Mouse (Mus musculus): ENCODE data around the gene Rad9a. TPM values are rescaled to one million over a fixed set of nuclear protein-coding genes. Genes with fewer than 3 reads are reported as not detected.

Gene Rad9a
- total RNA-seq, 2 experiments from 2014 or later, result 21.4 to 36.7 TPM

- ATAC-seq (ENCODE audit: poor library complexity, severe bottlenecking), result no peak
Observed at GRCm38 (mm10) chr19:4218784-4219183, 17.3 kb upstream of the Rad9a start.

GRCm38 (mm10) chr19:4218293-4218692, 16.8 kb upstream of the Rad9a start:
- no peak for ATAC-seq (ENCODE audit: poor library complexity, severe bottlenecking)

- no peak for ATAC-seq (ENCODE audit: poor library complexity, severe bottlenecking)
Observed at GRCm38 (mm10) chr19:4217855-4218254, 16.4 kb upstream of the Rad9a start.

GRCm38 (mm10) chr19:4217140-4217539, 15.7 kb upstream of the Rad9a start:
- ATAC-seq (ENCODE audit: poor library complexity, severe bottlenecking), result no peak

GRCm38 (mm10) chr19:4216041-4216685, 14.7 kb upstream of the Rad9a start:
- ATAC-seq (ENCODE audit: poor library complexity, severe bottlenecking), result peak; percentile 30; the same call in 1 of the 2 replicates

GRCm38 (mm10) chr19:4215451-4215840, 14.0 kb upstream of the Rad9a start:
- no peak for ATAC-seq (ENCODE audit: poor library complexity, severe bottlenecking)

GRCm38 (mm10) chr19:4214771-4215450, 13.4 kb upstream of the Rad9a start:
- peak; percentile 51 for ATAC-seq (ENCODE audit: poor library complexity, severe bottlenecking)

GRCm38 (mm10) chr19:4214071-4214770, 12.8 kb upstream of the Rad9a start, which contains the start of the genes Clcf1 and AC109138.7:
Gene Clcf1 (plus strand): TSS chr19:4214238.
Gene AC109138.7 (plus strand): TSS chr19:4214357.
- ATAC-seq (ENCODE audit: poor library complexity, severe bottlenecking), result peak; percentile 37

- ATAC-seq (ENCODE audit: poor library complexity, severe bottlenecking), result peak; percentile 33
Observed at GRCm38 (mm10) chr19:4213524-4213974, 12.1 kb upstream of the Rad9a start.

- no peak for ATAC-seq (ENCODE audit: poor library complexity, severe bottlenecking)
Observed at GRCm38 (mm10) chr19:4211891-4212588, 10.6 kb upstream of the Rad9a start.

GRCm38 (mm10) chr19:4208563-4208962, 7.1 kb upstream of the Rad9a start:
- no peak for ATAC-seq (ENCODE audit: poor library complexity, severe bottlenecking)

- ATAC-seq (ENCODE audit: poor library complexity, severe bottlenecking), result peak; percentile 86
Observed at GRCm38 (mm10) chr19:4206971-4207370, 5.5 kb upstream of the Rad9a start.

GRCm38 (mm10) chr19:4204889-4205288, 3.4 kb upstream of the Rad9a start:
- ATAC-seq (ENCODE audit: poor library complexity, severe bottlenecking), result no peak

- peak; percentile 36 for ATAC-seq (ENCODE audit: poor library complexity, severe bottlenecking)
Observed at GRCm38 (mm10) chr19:4203604-4204326, 2.3 kb upstream of the Rad9a start.

- ATAC-seq (ENCODE audit: poor library complexity, severe bottlenecking), result no peak
Observed at GRCm38 (mm10) chr19:4203148-4203547, 1.7 kb upstream of the Rad9a start.

GRCm38 (mm10) chr19:4202149-4202548, 687 bp upstream of the Rad9a start:
- ATAC-seq (ENCODE audit: poor library complexity, severe bottlenecking), result no peak

GRCm38 (mm10) chr19:4197180-4197579, 4.3 kb downstream of the Rad9a start:
- no peak for ATAC-seq (ENCODE audit: poor library complexity, severe bottlenecking)

GRCm38 (mm10) chr19:4196548-4196947, 4.9 kb downstream of the Rad9a start:
- ATAC-seq (ENCODE audit: poor library complexity, severe bottlenecking), result no peak

GRCm38 (mm10) chr19:4196048-4196447, 5.4 kb downstream of the Rad9a start:
- ATAC-seq (ENCODE audit: poor library complexity, severe bottlenecking), result no peak
